In genomic region chr1:121527600-121528398, GRCm38 (mm10) we compare ENCODE assay signal across 8 mouse cellular contexts. TPM values are rescaled to one million over a fixed set of nuclear protein-coding genes. Genes with fewer than 3 reads are reported as not detected.
DNase-seq lines count a peak whose midpoint lies in the region; ATAC-seq lines count a peak whose summit lies in the region.

No protein-coding gene starts in this region.

- DNase-seq in cerebellum, postnatal 14 days: peak; percentile 35 to 36
- DNase-seq in cerebellum, adult 8-10 months: no peak
- DNase-seq in right cerebral cortex, adult 18-20 months: peak; percentile 6
- no peak for DNase-seq in right cerebral cortex, postnatal 36 days (ENCODE audit: low spot score in 2 of 2)
- DNase-seq in limb, embryonic 11.5 days (ENCODE audit: low spot score): peak; percentile 52
- no peak for DNase-seq in MN1 (ENCODE audit: low spot score)
- no peak for DNase-seq in adrenal gland, postnatal 25 days

- H3K9ac ChIP-seq in limb, embryonic 11.5 days (ENCODE audit: low read length): no peak overlapping the region

- H3K27me3 ChIP-seq in limb, embryonic 11.5 days (ENCODE audit: control insufficient read depth, insufficient read depth, low read length): peaks cover 12% of the 10 kb centered on the region

- peak overlapping the region; percentile 75 for H3K4me2 ChIP-seq in limb, embryonic 11.5 days (ENCODE audit: low read depth, severe bottlenecking)

- H3K27ac ChIP-seq in limb, embryonic 11.5 days (replicated peaks; ENCODE audit: low read depth, low read length): no peak overlapping the region

- WGBS in limb, embryonic 11.5 days: 10% methylated on average over 55 of the region's 55 CpGs

- H3K4me1 ChIP-seq in limb, embryonic 11.5 days (ENCODE audit: control insufficient read depth, insufficient read depth, low read length): peaks cover 7% of the 10 kb centered on the region; the same call in 1 of the 2 replicates

- no peaks in the 10 kb centered on the region for H3K9me3 ChIP-seq in limb, embryonic 11.5 days (ENCODE audit: control insufficient read depth, low read length)

- peak overlapping the region; percentile 27 for H3K4me3 ChIP-seq in limb, embryonic 11.5 days (ENCODE audit: low read depth, low read length)

- no peaks in the 10 kb centered on the region for H3K36me3 ChIP-seq in limb, embryonic 11.5 days (ENCODE audit: control insufficient read depth, insufficient read depth, low read length)

- ATAC-seq in limb, embryonic 11.5 days (ENCODE audit: insufficient number of reproducible peaks, low FRiP score, low TSS enrichment, low read depth): no peak; the same call in 1 of the 2 replicates
- 0 out of 2 replicates have a peak, but pooled peaks have one; percentile 13 for ATAC-seq in neutrophil, adult 5-6 weeks (ENCODE audit: extremely low read depth, insufficient number of reproducible peaks, low FRiP score, poor library complexity, severe bottlenecking)

RNA-seq across cellular contexts. Expression of gene Htr5b, which starts 0.5 kb away (rescaled TPM):
- polyA plus RNA-seq in limb, embryonic 11.5 days (2014; fragmentation: Nextera tagmentation; extraction: Ambion mirVana): 0.78 and 1.2 TPM in 2 replicates
- total RNA-seq in neutrophil, adult 5-6 weeks (2017): not detected in 2 replicates
- not detected in 2 replicates for total RNA-seq in adrenal gland, postnatal 25 days (2021)

RNA-seq across cellular contexts. Expression of gene Ddx18, which starts 40.0 kb away (rescaled TPM):
- polyA plus RNA-seq in limb, embryonic 11.5 days (2014; fragmentation: Nextera tagmentation; extraction: Ambion mirVana): 80.5 and 90.2 TPM in 2 replicates
- total RNA-seq in neutrophil, adult 5-6 weeks (2017): 31.9 and 45.5 TPM in 2 replicates
- total RNA-seq in adrenal gland, postnatal 25 days (2021): 40.5 and 53.4 TPM in 2 replicates

Comparison
In these comparisons a context has a peak if more than half of its experiments do, and no peak if none do; other contexts are left out.
1. DNase-seq: peak in cerebellum, postnatal 14 days (2 of 2), right cerebral cortex, adult 18-20 months (single experiment) and limb, embryonic 11.5 days (single experiment); none in cerebellum, adult 8-10 months (single experiment), right cerebral cortex, postnatal 36 days (0 of 2), MN1 (single experiment) and adrenal gland, postnatal 25 days (single experiment).